Mouse (Mus musculus) layer of hippocampus, postnatal 25 days (tissue): ENCODE measurements around the gene Fgf10. TPM values are rescaled to one million over a fixed set of nuclear protein-coding genes. Genes with fewer than 3 reads are reported as not detected.

Experiments used
- DNase-seq, 2 experiments: peaks; one replicate each; pipeline ENCODE4 v3.0.0; 2022; ENCODE audit warnings: mixed read lengths in 2 of 2, low spot score in 1 of 2; ENCODE audit errors: extremely low spot score in 1 of 2
- total RNA-seq, 2 experiments: library from RNA; stranded (reverse); gene quantifications; 2 replicates each; pipeline ENCODE4 v1.2.3; 2021

Gene Fgf10
- 10 to 100 TPM; 10.6 to 12.7 TPM for total RNA-seq

- DNase-seq: no peak
Observed at GRCm38 (mm10) chr13:118669491-118669890, at the start of gene Fgf10. Fgf10 (plus strand) TSS chr13:118669791.

GRCm38 (mm10) chr13:118629661-118630428 is 39.7 kb upstream of the Fgf10 start:
- DNase-seq: no peak

GRCm38 (mm10) chr13:118631500-118631899 is 38.1 kb upstream of the Fgf10 start:
- DNase-seq: no peak

GRCm38 (mm10) chr13:118636047-118636446 is 33.5 kb upstream of the Fgf10 start:
- no peak for DNase-seq

- DNase-seq: no peak
Observed at GRCm38 (mm10) chr13:118642585-118642984, 27.0 kb upstream of the Fgf10 start.

GRCm38 (mm10) chr13:118643138-118643537 is 26.5 kb upstream of the Fgf10 start:
- no peak for DNase-seq

- no peak for DNase-seq
Observed at GRCm38 (mm10) chr13:118656991-118657390, 12.6 kb upstream of the Fgf10 start.

GRCm38 (mm10) chr13:118658031-118658430 is 11.6 kb upstream of the Fgf10 start:
- DNase-seq: no peak

GRCm38 (mm10) chr13:118658608-118659326 is 10.8 kb upstream of the Fgf10 start:
- no peak for DNase-seq

- no peak for DNase-seq
Observed at GRCm38 (mm10) chr13:118661664-118662063, 7.9 kb upstream of the Fgf10 start.

- no peak for DNase-seq
Observed at GRCm38 (mm10) chr13:118664901-118665300, 4.7 kb upstream of the Fgf10 start.

GRCm38 (mm10) chr13:118679228-118679627 is 9.6 kb downstream of the Fgf10 start:
- DNase-seq: no peak

- no peak for DNase-seq
Observed at GRCm38 (mm10) chr13:118693049-118693448, 23.5 kb downstream of the Fgf10 start.

- no peak for DNase-seq
Observed at GRCm38 (mm10) chr13:118695103-118695502, 25.5 kb downstream of the Fgf10 start.

- no peak for DNase-seq
Observed at GRCm38 (mm10) chr13:118703727-118704126, 34.1 kb downstream of the Fgf10 start.

- DNase-seq: no peak
Observed at GRCm38 (mm10) chr13:118705716-118706115, 36.1 kb downstream of the Fgf10 start.

- DNase-seq: no peak
Observed at GRCm38 (mm10) chr13:118709912-118710311, 40.3 kb downstream of the Fgf10 start.

GRCm38 (mm10) chr13:118713626-118714150 is 44.1 kb downstream of the Fgf10 start:
- peak in 1 of 2 experiments; percentile 7 for DNase-seq

- peak in 1 of 2 experiments; percentile 11 for DNase-seq
Observed at GRCm38 (mm10) chr13:118714284-118715065, 44.9 kb downstream of the Fgf10 start.
